Mouse (Mus musculus): ENCODE measurements at regions not wholly inside any gene's neighbourhood (a gene's known extent, or its start where the extent isn't known, plus 50 kb on each side); places are given as distances from the start of the nearest gene placed in this dataset.

DNA sequence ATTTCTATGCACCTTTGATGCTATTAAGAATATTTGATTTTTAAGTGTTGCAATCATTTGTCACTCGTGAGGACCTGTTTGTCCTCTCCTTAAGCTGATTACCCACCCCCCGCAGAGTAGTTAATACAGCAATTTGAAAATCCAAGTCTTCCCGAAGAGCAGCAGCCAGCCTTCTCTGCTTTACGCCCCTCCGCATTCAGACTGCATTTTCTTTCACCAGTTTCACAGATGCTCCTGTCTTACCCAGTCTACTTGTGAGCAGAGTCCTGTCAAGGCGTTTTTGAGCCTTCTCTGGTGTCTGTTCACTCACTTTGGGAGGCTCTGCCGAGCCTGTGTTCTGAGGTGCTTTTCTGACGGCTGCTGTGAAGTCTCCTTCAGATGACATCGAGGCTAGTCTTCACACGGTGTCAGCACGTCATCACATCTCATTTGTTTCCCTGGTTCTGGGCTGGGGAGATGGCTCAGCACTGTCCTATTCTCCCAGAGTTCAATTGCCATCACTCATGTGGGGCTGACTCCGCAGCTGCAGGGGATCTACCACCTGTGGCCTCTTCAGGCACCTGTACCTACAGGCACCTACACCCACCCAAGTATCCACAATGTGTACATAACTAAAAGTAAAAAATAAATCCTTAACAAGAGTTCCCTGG, 178.3 kb downstream of the Bcl2l11 start:
- DNase-seq (ENCODE audit: low spot score): no peak

DNA sequence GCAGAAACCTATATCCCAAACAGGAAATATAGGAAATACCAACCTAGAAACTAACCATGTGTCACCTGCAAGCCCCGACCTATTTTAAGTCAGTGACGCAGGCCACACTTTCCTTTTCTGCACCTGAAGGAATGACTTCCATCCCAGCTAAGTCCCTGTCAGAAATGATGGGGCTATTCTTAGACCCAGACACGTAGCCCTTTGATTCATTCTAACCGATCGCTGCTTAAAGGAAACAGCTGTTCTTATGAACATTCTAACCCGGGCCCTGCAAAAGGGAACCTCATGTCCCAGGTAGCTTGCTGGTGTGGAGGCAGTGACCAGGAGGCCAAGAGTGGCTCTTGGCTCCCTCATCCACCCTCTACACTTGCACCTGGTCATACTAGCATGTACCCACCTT, 180.9 kb downstream of the Bcl2l11 start:
- no peak for DNase-seq (ENCODE audit: low spot score)

DNA sequence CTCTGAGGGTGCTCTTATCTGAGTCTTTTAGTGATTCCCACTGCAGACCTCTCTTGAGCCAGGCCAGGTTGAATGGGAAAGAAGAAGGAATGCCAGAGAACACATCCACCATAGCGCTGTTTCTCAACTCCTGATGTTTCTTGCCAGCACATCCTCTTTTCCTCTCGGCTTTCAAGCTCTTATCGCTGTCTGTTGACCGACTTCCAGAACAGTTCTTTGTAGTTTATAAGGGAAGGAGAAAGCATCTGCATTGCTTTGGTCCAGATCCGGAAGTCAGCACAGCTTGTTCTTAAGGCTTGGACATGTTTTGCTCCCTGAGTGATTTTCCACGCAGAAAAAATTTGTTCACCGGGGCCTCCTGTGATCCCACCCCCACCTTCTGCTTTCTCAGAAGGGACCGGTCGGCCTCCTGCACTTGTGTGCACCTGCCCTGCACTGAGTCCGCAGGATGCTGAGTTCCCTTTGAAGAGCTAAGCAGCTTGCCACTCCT, 183.7 kb downstream of the Bcl2l11 start:
- no peak for DNase-seq (ENCODE audit: low spot score)

DNA sequence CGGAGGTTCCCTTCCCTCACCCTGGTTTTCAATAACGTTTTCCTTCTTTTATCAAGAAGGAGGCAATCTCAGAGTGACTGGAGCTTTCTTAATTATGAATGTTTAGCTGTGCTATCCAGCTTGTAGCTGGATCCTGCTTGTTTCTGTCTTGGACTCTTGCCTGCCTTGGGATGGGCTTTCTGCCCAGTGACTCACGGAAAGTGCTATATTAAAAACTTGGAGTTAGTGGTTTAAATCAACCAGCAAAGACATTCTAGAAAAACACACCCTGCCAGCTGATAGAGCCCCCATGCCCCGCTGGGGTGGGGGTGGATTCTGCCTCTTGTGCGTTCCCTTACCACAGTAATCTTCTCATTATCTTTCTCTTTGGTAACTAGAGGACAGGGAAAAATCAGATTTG, 184.2 kb downstream of the Bcl2l11 start:
- no peak for DNase-seq (ENCODE audit: low spot score)

DNA sequence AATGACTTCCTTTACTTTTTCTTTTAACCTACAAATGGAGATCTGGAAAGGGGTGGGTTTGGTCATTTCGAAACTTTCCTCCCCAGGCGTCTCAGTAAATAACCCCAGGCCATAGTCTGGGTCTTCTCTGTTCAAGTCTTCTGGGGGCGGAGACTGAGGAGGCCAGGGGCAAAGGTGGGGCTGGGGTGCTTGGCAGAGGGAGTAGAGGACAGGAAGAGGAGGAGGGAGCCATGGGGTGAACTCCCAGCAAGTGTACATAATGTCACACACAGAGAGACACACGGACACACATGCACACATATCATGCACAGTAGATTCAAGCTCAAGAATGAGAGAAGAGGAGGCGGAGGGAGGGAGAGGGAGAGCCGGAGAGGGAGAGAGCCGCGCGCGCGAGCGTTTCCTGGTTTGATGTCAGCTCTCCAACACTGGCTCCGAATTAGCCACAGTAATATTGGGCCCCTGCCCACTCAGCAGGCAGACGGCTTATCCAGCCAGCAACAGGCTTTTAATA, 186.3 kb downstream of the Bcl2l11 start:
- DNase-seq (ENCODE audit: low spot score): peak; percentile 70

DNA sequence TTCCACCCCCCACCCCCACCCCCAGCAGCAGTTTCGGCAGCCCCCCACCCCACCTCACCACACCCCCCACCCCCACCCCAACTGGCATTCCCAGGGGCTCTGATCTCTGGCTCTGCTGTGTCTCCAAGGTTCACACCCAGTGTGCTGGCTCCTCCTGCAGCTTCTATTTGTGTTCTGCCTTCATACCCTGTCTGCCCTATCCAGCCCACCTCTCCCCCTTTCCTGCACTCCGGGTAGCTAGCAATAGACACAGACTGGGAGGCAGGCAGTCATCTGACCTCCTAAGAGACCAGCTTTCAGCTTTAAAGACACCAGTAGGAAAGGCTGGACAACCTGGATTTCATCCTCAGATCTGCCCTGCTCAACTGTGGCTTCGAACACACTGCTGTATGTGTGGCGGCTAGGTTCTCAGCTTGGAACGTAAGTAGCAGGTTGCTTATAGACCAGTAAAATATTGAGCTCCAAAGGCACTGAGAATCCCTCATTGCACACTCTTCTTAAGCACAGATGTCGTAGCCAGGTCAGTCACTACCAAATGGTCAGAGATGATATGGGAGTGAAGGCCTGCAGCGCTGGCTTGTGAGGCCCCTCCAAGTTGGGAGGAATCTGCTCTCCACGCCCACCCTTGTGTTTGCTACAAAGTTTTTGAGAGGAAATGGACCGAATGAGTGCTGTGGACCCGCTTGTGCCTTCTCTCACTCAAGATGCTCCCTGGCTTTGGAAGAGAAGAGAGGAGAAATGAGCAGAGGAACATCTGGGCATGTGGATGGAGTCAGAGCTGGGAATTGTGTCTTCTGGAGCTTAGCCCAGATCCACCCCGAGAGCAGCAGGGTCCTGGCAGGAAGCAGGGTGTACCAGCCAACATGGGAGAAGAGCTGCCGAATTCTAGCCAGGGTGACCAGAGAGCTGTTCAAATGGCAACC, 187.1 kb downstream of the Bcl2l11 start:
- peak; percentile 48 for DNase-seq (ENCODE audit: low spot score)

DNA sequence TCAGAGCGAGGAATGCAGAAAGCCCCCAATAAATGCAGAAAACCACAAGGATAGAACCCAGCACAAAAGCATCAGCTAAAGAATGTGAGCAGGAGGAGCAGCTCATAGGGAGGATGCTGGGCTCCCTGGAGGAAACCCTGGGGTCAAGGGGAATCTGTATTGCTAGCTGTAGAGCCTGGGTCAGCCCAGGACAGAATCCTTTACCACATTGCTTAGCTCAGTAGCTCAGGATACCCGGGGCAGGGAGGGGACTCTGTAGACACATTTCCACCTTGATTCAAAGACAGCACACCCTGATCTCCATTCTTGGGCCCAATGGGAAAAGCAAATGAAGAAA, 187.7 kb downstream of the Bcl2l11 start:
- no peak for DNase-seq (ENCODE audit: low spot score)

DNA sequence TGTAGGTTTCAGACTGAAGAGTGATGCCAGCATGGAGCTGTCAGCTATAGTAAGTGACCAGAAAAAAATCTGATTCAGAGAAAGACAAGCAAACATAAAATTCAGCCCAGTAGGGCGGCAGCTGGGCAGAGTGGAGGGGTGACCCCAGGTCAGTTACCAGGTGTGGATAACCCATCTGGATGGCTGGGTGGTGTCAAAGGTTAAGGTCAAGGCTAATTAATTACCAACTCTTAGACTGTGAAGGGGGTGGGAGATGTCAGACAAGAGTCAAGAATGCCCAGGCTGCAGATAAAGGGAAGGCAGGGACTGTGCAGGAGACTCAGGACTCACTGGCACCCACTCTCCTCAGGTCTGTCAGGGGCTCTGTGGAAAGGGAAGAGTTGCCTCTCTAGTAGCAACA, 188.1 kb downstream of the Bcl2l11 start:
- peak; percentile 84 for DNase-seq (ENCODE audit: low spot score)

DNA sequence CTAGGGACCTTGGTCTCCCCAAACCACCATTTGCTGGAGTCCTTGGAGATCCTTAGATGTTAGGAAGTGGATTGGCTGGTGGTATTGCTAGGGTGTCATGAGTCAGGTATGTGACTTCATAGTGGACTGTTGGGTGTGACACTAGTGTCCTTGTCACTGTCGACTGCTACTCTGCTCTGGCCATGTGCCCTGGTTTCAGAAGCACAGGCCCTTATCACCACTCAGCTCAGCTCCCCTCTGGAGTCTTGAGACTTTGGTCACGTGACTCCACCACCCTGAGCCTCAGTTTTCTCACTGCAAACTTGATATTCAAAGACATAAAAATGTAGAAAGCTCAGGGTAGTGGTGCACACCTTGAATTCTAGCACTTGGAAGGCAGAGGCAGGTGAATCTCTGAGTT, 190.7 kb downstream of the Bcl2l11 start:
- no peak for DNase-seq (ENCODE audit: low spot score)

DNA sequence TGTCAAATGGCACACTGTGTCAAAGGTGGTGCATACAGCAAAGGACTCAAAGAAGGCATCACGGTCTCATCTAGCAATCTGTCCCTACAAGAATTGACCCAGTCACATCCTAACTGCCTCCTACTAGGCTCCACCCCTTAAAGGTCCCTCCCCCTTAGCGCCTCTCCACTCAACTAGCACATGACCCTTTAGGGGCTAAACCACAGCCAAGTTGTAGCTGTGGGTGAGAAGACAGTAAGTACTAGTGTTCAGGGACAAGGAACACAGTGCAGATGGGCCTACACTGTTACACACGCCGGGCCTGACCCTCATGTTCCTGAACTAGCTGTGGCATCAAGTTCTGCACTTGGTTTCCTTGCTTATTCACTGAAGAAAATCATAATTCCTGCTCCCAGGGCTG, 192.4 kb downstream of the Bcl2l11 start:
- no peak for DNase-seq (ENCODE audit: low spot score)

DNA sequence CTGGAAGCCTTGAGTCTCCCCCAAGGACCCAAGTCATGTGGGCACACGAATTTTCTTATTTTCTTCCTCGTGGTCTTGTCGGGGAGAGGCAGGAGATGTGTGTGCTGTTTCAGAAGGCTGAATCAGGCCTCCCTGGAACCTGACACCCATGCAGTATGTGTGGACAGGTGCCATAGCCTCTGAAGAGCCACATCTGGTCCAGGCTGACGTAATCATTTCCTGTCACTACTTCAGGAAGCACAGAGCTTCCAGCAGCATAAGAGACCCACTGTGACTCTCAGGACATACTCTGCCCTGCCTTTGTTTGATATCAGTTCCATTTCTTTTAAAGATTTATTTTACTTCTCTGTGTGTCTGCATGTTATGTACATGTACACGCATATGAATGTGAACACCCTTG, 193.1 kb downstream of the Bcl2l11 start:
- DNase-seq (ENCODE audit: low spot score): peak; percentile 56

DNA sequence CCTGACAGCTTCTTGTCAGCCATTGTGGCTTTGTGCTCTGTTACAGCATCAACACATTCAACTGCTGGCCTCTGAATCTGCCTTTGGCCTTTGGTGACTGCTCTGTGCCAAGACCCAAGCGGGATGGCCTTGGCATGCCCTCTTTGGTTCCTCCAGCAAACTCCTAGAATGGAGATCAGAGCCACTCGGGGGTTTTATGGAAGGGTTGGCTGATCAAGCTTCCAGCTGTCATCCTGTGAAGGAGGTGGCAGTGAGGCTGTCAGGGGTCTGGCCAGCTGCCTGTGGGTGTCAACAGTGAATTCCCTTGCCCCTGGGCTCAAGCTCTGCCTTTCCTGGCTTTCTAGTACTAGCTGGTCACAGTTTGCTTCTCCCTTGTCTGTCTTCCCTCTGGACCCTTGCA, 195.6 kb downstream of the Bcl2l11 start:
- DNase-seq (ENCODE audit: low spot score): no peak

DNA sequence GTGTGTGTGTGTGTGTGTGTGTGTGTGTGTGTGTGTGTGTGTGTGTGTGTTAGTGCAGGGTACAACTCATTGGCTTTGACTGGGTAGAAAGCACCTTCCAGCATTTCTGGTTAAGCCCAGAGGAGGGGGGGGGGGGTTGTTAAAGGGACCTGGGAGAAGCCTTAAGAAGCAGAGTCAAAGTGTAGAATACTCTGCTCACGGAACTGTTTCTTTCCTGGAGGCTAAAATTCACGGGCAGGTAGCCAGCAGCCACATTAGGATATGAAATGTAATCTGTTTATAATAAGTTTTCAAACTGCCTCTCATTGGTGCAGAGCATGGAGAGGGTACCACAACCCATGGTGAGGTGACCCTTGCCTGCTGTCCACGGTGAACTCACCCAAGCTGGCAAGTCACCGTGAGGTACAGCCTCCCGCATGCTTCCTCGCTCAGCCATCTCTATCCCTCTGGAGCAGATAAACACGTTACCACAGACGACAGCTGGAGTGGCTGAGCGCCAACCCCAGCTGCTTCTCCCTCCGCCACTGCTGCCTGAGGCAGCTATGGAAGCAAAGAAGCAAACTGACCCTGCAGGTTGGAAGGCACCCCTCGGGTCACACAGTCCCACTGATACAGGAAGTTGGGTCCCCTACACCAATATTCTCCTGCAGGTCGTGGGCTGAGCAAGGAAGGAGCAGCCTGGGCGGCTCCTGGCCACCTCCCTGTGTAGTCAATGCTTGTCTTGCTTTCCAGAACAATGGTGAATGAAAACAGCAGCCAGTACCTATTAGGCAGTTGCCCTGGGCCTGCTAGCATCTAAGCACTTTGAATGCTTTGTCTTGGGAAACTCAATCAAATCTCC, 198.6 kb downstream of the Bcl2l11 start:
- no peak for DNase-seq (ENCODE audit: low spot score)

DNA sequence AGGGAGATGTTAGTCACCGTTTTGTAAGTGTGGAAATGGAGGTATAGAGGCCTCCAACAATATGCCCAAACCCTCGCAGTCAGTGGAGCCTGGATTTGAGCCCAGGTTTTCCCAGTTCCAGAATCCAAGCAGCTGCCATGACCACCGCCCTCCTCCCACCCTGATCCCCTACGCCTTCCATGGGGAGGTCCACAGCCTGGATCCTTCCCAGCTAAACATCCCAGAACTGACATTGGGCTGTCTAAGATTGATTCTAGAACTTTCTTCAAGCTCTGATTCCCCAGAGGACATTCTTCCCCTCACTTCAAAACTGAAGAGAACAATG, 199.2 kb downstream of the Bcl2l11 start:
- no peak for DNase-seq (ENCODE audit: low spot score)

DNA sequence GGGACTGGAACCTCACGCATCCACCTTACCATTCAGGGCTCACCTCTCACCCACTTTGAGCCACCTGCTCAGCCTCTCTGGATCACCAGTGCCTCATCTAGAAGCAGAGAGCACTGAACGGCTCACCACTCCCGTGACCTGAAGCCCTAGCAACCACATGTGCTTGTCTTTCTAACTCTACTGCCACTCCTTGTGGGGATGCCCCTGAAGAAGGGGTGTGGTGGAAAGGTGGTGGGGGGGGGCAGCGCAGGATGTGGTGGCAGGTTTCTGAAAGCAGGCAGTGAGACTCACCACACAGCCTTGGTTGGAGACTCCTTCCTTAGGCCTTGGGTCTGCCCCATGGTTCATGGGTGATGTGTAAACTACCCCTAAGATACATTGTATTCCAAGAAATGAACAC, 199.6 kb downstream of the Bcl2l11 start:
- no peak for DNase-seq (ENCODE audit: low spot score)

DNA sequence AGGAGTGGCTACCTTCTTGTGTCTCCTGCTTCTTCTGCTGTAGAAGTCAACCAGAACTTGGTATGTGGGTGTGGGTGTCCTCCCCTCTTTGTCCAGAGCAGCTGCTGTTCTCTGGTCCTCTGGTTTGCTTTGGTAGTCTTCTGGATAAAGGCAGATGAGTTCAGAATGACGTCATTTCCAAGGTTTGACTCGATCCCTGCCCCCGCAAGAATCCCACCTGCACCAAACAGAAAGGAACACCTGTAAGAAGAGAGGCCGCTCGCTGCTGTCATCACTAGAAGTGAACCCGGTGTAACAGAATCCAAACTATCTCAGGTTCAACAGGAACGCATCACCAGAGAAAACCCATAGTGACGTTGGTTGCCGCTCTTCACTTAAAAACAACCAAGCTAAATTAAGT, 205.0 kb downstream of the Bcl2l11 start:
- no peak for DNase-seq (ENCODE audit: low spot score)

DNA sequence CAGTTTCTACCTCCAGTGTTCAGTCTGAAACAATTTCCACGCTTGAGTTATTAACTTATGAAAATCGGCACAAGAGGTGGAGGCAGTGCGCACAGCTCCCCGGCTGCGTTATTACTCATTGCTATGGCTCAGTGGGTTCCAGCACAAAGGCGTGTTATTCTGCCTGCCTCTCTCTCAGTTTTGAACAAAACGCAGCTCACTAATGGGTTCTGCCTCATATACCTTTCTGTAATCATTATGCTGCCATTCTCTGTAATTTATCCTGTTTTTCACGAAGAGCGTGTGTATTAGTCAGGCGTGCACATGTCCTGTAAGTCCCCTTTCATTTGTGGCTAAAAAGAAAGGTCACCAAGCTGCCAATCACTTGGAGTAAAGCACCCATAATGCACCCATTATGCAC, 205.4 kb downstream of the Bcl2l11 start:
- no peak for DNase-seq (ENCODE audit: low spot score)

DNA sequence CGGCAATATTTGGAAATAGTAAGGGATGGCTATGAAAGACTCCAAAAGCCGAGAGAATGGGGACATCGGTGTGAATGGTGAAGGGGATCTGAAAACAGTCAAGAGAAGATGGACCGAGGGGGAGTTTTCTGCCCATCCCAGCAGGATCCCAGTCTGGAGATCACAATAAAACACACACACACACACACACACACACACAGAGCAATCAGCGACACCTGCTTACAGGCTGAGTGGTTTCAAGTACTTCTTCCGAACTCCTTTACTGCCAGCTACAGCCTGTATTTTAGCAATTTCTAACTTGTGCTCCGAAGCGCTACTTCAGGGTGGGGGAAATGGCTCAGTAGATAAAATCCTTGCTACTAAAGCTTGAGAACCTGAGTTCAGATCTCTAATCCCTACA, 205.8 kb downstream of the Bcl2l11 start:
- no peak for DNase-seq (ENCODE audit: low spot score)

DNA sequence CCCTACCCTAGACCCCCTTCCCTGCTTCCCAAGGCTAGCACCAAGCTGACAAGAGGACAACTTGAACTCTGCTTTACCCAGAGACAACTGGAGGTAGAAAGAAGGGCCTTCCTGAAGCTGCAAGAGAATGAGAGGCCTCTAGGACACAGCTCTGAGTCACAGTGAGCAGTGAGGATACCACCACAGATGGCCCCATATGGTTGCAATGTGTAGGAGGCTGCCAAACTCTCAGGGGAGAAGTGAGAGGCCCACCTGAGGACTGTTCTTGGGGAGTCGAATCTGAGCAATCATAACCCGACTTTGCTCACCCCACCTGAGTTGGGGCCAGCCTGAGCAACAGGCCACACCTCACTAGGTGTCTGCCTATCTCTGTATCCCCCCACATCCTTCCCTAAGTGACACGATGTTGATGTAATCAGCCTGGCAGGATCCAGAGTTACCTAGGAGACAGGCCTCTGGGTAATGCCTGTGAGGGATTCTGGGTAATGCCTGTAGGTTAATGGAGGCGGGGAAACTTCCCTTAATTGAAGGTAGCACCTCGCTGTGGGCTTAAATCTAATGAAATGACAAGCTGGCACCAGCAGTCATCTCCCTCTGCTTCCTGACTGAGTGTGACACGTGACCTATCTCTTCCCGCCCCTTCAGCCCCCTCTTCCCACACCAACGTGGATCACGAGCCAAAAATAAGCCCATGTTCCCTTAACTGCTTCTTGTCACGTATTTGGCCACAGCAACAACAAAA, 207.7 kb downstream of the Bcl2l11 start:
- no peak for DNase-seq (ENCODE audit: low spot score)

DNA sequence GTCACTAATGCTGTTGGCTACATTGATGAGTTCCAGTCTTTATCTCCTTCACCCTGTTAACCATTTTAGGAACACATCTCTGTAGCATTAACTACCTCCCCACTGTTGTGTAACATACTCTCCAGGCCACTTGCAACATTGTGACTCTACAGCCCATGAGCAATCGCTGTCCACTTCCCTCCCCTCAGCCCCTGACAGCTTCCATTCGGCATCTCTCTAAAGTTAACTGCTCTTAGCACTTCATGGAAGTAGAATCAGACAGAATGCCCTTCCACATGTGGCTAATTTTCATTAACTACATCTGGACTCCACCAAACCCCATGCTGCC, 208.3 kb downstream of the Bcl2l11 start:
- DNase-seq (ENCODE audit: low spot score): no peak

DNA sequence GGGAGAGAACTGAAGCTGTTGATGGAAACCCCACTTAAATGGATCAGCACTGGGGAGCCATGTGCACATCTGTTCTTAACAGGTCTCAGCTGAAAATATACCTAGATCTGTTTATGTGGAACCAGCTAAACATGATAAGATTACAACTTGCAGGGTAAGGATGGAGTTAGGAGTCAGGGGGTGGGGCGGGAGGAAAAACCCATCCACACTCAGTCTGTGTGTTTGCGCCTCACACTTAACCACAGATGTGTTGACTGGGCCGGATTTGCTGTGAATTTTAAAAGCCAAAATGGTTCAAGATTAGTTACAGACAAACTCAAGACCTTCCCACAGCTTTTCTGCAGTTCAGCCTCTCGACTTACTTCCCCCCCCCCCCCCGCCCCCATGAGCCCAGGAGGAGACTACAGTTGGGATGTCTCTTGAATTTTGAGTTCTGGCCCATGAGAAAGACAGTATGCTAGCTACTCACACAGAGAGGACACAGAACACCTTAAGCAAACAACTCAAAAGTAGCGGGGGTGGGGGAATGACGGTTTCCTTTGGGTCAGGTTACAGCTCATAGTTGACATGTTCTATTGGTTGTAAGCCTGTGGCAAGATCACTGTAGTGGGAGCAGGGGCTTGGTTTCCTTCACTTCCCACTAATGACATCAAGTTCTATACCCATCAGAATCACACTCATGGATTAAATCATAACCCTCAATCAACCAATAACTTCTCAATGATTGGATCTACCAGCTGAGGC, 209.1 kb downstream of the Bcl2l11 start:
- peak; percentile 60 for DNase-seq (ENCODE audit: low spot score)
